Mouse (Mus musculus) layer of hippocampus, adult 8-10 months (tissue): ENCODE measurements at regions not wholly inside any gene's neighbourhood (a gene's known extent, or its start where the extent isn't known, plus 50 kb on each side); places are given as distances from the start of the nearest gene placed in this dataset.

Experiments
- DNase-seq, 2 experiments: peaks; one replicate each; pipeline ENCODE4 v3.0.0; 2022; ENCODE audit warnings: low spot score in 2 of 2

DNA sequence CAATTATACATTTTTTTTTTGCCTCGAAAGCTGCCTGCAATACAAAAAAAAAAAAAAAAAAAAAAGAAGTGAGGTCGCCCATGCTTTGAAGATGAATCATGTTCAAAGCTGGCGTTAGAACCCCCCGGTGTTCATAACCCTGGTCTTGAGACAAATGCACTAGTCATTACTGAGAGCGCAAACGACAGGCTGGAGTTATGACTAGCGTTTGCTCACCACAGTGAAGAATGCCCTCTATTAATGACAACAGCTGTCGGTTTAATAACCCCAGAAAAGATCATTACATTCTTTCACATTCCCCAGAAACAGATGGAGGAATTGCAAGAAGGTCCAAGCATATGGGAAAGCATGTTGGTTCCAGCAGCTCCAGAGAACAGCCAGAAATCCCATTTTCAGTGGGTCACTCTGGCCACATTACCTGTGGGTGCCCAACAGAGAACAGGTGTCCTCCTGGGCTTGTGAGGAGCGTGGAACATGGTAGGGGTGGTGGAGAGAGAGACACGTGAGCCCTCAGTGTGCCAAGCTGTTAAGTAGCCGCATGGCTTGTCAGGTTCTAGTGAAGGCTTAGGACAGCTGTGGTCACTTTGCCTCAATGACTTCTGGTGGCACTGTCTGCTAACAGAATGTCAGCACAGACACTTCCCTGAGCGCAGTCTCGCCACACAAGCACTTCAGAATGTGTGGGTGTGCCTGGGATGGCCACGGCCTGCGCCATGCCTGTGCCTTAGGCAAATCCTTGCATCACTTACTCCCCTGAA is 60.4 kb downstream of the Aipl1 start:
- DNase-seq = no peak

DNA sequence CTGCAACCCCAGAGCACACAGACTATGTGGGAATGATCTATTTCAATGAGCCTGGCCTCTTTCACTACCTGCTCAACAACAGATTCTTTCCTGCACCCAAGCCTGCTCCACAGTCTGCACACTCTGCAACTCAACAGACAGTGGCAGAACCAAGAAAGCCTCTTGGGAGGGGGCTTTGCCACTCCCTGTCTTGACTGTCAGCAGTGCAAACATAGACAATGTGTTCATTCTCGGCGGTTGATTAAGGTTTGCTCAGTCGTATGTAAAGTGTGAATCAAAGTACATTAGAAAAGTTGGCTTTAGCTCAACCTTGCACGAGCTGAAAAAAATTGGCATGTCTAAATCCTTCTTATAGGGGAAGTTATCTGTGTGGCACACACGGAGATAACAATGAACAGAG is 66.0 kb downstream of the Aipl1 start:
- DNase-seq = no peak

DNA sequence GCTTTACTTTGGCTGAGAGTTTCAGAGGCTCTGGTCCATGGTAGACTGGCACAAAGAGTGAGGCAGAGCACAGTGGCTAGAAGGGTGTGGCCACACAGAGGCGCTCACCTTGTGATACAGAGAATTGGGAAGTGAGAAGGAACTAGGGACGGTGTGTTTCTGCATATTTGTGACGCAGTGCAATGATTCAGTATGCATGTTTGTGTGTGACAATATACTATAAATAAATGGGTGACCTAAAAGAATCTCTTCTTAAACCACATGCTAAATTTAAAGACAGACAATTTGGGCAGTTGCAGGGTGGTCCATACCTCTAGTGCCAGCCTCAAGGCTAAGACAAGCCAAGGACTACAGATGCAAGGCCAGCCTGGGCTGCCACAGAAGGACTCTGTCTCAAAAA is 75.0 kb downstream of the Aipl1 start:
- DNase-seq = no peak

DNA sequence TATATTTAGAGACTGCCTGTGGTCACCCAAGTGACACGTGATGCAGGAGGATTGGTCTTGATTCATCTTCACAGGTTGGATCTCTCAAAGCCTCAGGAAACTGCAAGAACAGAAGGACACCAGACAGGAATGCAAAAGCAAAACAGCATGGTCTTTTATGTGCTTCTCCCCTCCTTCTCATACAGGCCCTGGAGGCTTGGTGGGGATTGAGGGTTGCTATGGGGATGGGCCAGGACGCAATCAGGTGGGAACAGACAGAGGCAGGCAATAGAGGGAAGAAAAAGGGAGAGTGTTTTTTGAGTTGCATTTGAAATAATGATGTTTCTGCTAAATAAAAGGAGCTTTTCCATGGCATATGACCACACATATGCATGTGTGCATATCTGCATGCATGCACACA is 84.8 kb downstream of the Aipl1 start:
- no peak for DNase-seq

DNA sequence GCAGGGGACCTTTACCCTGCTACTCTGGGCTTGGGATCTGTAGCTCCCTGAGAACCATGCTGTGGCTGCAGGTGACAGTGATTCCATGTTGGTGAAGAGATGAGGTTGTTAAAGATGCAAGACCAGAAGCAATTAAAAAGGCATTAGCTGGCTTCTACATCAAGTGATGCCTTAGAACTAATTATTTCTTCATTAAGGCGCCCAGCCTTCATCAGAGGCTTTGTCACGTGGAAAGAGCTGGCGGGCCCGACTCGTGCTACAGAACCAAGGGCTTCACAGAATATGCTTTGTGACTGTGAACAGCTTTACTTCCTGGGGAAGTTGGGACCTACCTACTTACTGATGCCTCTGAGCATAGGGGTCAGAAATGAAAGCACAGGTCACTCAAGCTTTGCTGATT is 90.1 kb downstream of the Aipl1 start:
- DNase-seq = no peak

DNA sequence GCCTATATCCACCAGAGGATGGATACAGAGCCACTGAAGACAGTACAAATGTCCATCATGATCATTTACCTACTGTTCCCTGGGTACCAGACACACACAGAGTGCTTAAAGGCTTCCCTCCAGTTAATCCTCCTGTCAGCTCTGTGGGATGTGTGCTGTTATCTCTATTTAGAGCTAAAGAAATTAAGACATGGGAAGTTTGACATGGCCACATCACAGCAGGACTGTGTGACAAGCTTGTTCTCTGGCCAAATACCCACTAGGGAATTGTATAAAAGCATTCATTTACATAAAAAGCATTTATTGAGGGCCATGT is 92.3 kb downstream of the Aipl1 start:
- DNase-seq = no peak

DNA sequence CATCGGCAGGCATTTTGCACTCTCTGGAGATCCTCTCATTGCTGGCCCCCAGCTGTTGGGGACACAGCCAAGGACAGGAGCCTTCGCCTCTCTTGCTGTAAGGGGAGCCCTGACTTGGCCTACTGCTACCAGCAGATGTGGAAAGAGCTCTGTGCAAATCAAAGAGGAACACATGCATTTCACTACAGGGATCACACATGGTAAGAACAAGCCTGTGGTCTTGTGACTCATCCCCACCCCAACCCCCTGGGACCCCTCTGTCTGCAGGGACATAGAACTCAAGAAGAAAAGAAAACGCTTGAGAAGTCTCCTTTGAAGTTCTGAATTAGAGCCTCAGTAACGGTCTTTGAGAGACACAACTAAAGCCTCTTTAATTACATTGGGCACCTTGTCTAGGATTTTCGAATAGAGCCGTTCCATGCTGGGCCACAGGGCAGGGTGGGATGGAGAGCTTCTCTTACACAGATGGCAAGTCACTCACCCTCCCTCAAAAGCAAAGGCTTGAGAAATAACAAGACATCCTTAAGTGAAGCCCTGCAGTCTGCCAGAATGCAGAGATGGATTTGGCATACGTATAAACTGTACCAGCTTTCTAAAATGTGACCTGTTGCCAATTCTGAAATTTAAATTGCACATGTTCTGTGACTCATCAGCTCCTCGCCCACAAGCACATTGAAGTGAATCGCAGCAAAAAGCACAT is 92.8 kb downstream of the Aipl1 start:
- DNase-seq = peak; percentile 64 to 66

DNA sequence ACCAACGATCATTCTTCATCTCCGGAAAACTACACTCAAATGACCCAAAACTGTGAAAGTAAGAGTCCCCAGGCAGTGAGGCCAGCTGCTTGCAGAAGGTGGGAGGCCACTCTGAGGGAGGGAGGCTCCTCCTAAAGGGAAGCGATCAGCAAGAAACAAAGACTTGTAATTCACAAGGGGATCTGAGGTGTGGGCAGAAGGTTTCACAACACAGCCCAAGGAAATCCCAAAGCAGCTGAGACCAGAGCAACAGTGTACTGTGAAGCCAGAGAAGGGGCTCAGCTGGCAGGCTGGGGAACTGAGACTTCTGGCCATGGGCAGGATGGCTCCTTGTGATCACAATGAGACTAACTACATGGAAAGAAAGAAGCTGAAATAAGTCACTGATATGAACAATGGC is 93.8 kb downstream of the Aipl1 start:
- DNase-seq = no peak

DNA sequence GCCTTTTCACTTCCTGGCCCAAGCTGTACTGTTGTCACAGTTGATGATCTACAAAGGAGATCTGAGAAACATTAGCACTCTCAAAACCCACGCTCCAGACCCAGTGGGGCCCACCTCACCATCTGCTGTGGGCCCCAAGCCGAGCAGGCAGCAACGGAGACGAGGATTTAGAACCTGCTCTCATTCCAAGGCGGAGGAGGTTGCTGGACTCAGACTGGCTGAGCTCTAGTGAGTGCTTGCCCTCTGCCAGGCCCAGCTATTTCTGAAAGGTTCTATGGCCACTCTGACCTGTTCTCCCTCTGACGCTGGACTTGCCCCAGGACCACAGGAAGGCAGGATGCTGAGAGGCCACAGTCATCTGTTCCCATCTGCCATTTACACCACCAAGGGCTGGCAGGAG is 98.2 kb downstream of the Aipl1 start:
- DNase-seq = peak; percentile 30 to 51

DNA sequence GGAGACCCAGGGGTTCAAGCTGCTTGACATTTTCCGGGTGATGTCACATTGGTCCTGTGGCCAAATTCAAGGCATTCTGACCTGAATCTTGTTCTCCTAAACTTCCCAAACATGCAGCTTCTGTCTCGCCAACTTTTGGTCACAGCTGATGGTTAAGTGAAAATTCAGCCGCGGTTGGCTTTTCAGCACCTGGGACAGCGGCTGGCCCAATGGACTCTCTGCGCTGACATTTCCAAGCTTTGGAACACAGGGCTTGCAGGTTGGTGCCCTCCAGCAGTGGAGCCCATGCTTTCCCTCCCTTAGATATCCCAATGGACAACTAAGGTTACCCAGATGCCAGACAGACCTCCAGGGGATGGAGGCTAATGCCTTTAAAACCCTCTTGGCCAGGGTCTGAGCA is 100.2 kb downstream of the Aipl1 start:
- DNase-seq = no peak

DNA sequence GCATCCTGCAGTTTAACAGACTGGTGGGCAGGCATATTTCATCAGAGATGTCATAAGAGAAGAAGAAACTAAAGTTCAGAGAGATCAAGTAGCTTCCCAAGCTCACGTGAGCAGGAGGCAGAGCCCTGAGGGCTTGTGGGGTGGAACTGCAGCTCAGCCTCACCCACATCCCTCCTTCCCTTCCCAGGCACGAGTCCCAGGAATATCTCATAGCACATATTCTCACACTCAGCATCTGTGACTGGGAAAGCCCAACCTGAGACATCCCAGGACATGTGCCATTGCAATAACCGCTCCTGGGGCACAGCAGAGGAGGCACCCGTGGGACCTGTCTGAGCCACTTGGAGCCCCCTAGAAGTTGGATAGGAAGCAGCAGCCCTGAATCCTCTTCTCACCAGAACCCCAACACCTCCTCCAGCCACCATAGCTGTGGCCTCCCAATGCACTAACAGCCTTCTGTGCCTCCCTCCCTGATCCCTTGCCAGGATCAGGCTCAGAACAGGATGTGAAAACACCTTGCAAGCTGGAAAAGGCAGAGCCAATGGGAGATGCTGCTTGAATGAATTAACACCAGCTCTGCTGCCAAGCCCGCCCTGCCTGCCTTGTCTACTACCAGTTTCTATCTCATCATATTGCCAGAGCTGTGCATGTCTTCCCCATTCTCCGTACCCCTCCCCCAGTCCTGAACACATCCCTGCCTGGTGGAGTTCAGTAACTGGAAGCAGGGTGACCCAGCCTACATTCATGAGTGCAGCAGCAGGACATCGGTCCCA is 107.4 kb downstream of the Aipl1 start:
- peak; percentile 11 to 43 for DNase-seq

DNA sequence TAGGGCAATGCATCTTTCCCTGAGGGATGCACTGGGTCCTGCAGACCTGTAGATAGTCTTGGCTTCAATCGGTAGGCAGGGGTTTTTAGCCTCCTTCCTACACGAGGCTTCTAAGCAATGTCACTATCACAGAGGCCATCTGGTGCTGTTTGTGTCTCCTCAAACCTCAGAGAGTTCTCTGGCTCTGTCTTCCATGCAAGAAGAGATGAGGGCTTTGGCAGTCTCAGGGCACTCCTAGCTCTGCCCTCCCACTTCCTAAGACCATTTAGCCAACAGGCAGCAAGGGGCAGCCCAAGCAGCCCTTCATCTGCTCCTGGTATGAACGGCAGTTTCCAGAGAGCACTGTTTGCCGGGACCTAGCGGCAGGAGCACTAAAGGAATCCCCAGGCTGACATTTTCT is 122.6 kb downstream of the Aipl1 start:
- no peak for DNase-seq

DNA sequence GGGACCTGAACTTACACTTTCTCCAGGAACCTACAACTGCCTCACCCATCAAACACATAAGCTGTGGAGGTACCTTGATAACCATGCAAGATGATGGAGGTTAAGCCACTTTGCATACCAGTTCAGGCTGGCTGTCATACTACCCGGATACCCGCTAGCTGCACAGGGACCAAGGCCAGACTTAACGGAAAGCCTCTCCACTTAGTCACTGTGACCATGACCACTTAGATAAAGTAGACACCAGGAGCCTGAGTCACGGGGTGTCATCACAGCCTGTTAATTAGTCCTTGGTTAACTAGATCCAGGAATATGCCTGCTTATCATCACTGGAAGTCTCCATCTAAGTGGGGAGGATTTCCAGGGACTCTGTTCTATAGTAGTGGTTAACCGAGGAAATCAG is 124.7 kb downstream of the Aipl1 start:
- DNase-seq = no peak

DNA sequence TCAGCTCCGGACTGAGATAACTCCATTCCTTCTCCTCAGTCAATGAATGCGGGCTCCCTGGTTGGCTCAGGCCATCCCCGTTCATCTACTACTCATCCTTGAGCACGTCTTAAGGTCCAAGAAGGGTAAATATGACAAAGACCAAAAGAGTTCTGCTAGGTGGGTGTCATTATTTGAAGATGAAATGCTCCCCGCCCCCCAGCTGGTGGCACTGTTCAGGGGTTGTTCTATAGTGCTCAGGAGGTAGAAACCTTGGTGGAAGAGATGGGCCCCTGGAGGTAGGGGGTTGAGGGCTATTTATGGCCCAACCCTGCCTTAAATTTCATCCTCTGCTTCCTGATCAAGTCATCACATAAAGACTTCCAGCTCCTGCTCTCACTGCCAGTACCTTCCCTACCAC is 126.0 kb downstream of the Aipl1 start:
- DNase-seq = no peak

DNA sequence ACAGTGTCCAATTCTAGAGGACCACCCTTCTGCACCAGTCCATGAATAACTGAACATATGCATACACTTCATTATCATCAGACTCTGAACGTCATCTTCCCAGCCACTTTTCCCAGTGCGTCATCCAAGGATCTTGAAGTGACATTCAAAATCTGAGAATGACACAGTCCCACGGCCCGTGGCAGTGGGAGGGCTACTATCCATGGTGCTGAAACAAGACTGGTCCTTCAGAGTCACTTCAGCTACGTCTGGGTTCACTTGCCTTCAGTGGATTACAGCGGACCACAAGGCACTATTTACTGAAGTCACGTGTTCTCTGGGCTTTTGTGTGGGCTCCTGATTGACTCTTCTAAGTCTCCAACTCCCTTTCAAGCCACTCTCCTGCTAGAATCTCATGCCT is 128.7 kb downstream of the Aipl1 start:
- no peak for DNase-seq

DNA sequence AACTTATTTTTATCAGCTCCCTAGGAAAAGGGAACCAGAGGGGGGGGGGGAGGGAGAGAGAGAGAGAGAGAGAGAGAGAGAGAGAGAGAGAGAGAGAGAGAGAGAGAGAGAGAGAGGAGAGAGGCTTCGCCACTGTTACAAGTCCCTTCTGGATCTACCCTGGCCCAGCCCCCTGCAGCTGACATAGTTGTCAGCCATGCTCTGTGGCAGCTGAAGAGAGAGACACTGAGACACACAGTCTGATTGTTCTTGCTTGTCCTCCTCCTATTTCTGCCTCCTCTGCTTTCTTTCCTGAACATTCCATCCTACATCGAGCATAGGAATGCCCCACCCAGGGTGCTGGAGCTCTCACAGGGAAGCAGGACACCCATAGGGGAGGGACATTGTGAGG is 134.3 kb downstream of the Aipl1 start:
- no peak for DNase-seq

DNA sequence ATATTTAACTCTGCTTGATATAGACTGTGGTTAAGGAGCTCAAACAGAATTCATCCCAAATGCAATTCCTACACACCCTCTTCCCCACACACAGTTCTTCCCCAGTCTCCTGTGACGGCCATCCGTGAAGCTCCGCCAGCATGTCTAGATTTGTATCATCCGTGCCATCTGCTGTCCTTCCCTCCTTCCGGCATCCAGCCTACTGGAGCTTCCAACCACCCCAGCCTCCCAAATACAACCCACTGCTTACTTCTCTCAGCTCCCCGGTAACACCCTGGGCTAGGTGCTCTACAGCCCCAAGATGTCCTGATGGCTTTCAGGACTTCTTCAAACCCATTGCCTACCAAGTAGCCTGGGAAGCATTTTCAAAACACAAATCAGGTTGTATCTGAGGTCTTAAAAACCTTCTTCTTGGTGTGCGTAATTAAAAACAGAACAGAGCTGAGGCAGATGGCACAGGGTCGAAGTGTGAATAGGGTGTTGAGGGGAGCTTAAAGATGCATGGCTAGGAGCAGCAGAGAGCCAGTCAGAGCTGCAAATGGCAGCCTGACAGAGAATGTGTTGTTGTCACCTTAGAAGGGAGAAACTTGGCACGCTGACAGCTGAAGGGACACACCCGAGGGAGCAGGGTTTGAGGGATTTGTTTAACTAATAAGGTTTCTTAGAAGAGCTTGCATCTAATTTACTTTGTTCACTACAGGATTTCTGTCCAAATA is 134.8 kb downstream of the Aipl1 start:
- DNase-seq = peak; percentile 31 to 68

DNA sequence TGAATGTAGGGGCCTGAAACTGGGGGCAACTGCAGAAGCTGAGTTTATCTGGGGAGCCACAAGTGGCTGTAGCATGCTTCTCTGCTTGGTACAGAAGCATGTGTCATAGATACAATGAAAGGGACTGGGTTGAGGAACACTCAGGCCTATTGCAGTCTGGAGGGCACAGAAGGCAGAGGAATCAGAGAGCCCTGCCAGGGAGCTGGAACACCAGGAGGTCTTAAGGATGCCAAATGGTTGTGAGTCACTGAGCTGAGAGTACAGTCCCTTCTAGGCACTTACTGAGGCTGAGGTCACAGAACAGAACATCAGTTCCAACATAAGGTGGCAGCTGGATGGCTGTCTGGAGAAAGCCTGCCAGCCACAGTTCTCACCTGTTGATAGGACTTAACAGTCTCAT is 136.5 kb downstream of the Aipl1 start:
- no peak for DNase-seq

DNA sequence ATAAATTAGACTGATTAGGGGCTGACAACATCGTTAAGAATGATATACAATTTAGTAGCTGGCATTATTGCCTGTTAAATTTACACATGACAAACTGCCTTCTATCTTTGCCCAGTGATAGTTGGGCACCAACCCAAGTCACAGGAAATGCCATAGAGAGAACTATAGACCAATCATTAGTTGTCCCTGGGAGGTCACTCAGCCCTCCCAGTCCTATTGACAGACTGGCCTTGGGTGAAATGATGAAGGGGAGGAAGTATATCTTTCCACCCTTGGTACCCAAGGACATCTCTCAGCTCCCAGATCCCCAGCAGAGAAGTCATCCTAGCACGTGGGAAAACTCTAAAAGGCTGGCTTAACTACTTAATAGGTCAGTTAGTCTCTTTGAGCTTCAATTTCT is 139.8 kb downstream of the Aipl1 start:
- no peak for DNase-seq

DNA sequence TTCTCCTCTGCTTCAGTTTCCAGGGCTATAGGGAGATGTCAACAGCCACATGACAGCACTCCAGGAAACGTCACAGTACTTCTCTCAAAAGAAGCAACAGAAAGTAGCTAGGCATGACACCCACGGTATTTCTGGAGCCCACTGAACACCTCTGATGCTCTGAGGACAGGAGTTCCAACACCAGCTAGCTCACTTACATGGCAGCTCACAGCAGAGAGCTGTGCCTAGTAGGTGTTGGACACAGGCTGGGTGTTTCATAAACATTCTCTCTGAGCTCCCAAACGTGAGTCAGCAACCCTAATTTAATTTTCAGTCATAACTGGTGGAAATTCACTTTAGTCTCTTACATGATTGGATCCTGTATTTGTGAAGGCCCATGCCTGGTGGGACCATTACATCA is 140.2 kb downstream of the Aipl1 start:
- DNase-seq = no peak

DNA sequence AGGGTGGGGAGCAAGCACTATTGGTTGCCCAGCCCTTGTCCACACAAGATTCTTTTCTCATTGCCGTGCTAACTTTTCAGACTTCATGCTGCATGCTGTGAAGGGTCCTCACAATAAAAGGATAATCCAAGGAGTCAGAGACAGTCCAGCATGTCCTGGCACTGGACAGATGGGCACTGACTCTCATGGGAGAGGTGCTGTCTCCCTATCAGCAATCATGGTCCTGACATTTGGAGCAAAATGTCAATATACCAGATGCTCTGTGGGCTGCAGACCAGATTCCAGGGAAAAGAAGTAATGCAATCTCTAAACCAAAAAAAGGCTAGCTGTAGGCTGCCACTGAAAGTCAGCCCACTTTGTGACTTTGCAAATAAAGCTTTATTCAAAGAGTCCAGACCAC is 141.5 kb downstream of the Wscd1 start:
- DNase-seq = no peak

DNA sequence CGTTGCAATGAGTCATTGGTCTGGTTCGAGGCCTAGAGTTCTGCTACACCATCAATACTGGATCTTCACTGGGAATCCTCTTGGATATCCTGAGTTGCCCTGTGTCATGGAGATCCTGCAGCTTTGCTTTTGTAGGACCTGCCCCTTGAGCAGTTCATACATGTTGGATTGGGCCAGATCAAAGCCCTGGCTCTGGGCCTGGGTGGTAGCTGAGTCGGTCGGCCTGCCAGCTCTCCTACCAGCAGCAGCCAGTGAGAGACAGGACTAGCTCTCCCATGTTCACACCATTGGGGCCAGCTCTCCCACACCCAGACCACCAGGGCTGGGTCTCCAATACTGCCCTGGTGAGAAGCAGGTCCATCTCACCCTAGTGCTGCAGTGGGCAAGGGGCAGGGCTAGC is 139.4 kb downstream of the Wscd1 start:
- no peak for DNase-seq
